Mouse (Mus musculus) brain, embryonic 18.5 days (tissue): Measurements from ENCODE around the gene Tango6.
A peak's percentile ranks its signal among the peaks of the same experiment; 100 is the strongest.
"Not testable (repeated sequence)": the region's sequence is repeated elsewhere in the genome, so short reads cannot be mapped to it uniquely, and the experiment has no call there.

Source experiments
- DNase-seq: peaks from one replicate; pipeline ENCODE4 v3.0.0-alpha.2; 2012; ENCODE audit warnings: low read depth, low spot score

Tango6 gene

GRCm38 (mm10) chr8:106761317-106761716 is 78.4 kb downstream of the Tango6 start:
- no peak for DNase-seq

- no peak for DNase-seq
Measured at GRCm38 (mm10) chr8:106761867-106762523, 79.1 kb downstream of the Tango6 start.

- DNase-seq = no peak
Measured at GRCm38 (mm10) chr8:106764529-106764928, 81.7 kb downstream of the Tango6 start.

GRCm38 (mm10) chr8:106765570-106765969 is 82.7 kb downstream of the Tango6 start:
- no peak for DNase-seq

- DNase-seq = no peak
Measured at GRCm38 (mm10) chr8:106766736-106767135, 83.9 kb downstream of the Tango6 start.

GRCm38 (mm10) chr8:106769147-106769805 is 86.4 kb downstream of the Tango6 start:
- DNase-seq = no peak

GRCm38 (mm10) chr8:106770596-106771179 is 87.8 kb downstream of the Tango6 start:
- no peak for DNase-seq

- no peak for DNase-seq
Measured at GRCm38 (mm10) chr8:106772094-106772493, 89.2 kb downstream of the Tango6 start.

GRCm38 (mm10) chr8:106772501-106772900 is 89.6 kb downstream of the Tango6 start:
- no peak for DNase-seq

GRCm38 (mm10) chr8:106774567-106775320 is 91.9 kb downstream of the Tango6 start:
- DNase-seq = no peak

GRCm38 (mm10) chr8:106789623-106790022 is 106.8 kb downstream of the Tango6 start:
- no peak for DNase-seq

- no peak for DNase-seq
Measured at GRCm38 (mm10) chr8:106794820-106795219, 112.0 kb downstream of the Tango6 start.

- no peak for DNase-seq
Measured at GRCm38 (mm10) chr8:106799821-106800220, 117.0 kb downstream of the Tango6 start.

GRCm38 (mm10) chr8:106801261-106801660 is 118.4 kb downstream of the Tango6 start:
- DNase-seq = no peak

- DNase-seq = not testable (repeated sequence)
Measured at GRCm38 (mm10) chr8:106802384-106803137, 119.7 kb downstream of the Tango6 start.

GRCm38 (mm10) chr8:106805859-106806258 is 123.0 kb downstream of the Tango6 start:
- no peak for DNase-seq

GRCm38 (mm10) chr8:106807461-106807860 is 124.6 kb downstream of the Tango6 start:
- no peak for DNase-seq

GRCm38 (mm10) chr8:106809726-106810125 is 126.9 kb downstream of the Tango6 start:
- DNase-seq = no peak

GRCm38 (mm10) chr8:106810406-106810805 is 127.5 kb downstream of the Tango6 start:
- DNase-seq = no peak

GRCm38 (mm10) chr8:106812560-106812959 is 129.7 kb downstream of the Tango6 start:
- no peak for DNase-seq

GRCm38 (mm10) chr8:106816431-106817170 is 133.7 kb downstream of the Tango6 start:
- DNase-seq = peak; percentile 51
